Mouse (Mus musculus) cerebellum, adult 11-12 months (tissue): Measurements from ENCODE around the gene Tnfaip2.

ENCODE experiments used
- DNase-seq: peaks from one replicate; pipeline ENCODE4 v3.0.0; 2022

Tnfaip2 gene

DNA sequence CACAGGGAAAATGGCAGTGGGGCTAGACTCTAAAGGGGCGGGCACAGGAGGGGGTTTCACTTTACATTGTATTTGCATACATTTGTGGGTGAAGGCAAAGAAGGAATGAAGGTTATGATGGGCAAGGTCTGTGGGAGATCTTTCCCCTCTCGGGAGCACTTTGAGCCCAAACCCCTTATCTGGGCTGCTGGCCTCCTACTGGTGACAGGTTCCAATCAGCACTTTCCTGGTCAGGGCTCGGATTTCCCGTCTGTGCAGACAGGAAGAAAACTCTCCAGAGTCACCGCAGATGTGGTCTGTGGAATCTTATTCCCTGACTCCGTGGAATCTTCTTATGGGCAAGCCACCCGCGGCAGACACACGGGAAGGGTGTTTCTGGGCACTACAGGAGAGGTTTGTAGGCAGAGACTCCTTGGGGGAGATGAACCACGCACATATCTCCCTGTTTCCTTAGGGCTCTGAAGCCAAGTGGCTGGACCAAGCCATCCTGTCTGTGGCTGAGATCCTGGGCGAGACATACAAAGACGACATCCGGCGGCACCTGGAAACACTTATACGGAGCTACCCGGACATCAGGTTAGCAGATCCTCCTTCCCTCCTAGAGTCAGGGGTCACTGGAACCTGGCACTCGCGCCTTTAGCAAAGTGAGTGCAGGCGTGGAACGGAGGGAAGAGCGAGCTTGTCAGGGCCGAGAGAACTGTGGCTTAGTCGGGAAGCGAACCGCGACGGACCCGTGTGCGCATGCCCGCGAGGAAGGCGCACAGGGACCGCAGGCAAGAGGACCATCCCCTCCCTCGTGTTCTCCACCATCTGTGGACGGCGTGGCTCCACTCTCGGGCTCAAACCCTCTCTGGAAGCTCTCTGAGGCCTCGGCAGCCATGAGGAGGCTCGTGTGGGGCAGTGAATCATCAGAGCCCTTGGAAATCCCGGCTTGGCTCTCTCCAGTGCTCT, 13.0 kb upstream of the Tnfaip2 start:
- no peak for DNase-seq

DNA sequence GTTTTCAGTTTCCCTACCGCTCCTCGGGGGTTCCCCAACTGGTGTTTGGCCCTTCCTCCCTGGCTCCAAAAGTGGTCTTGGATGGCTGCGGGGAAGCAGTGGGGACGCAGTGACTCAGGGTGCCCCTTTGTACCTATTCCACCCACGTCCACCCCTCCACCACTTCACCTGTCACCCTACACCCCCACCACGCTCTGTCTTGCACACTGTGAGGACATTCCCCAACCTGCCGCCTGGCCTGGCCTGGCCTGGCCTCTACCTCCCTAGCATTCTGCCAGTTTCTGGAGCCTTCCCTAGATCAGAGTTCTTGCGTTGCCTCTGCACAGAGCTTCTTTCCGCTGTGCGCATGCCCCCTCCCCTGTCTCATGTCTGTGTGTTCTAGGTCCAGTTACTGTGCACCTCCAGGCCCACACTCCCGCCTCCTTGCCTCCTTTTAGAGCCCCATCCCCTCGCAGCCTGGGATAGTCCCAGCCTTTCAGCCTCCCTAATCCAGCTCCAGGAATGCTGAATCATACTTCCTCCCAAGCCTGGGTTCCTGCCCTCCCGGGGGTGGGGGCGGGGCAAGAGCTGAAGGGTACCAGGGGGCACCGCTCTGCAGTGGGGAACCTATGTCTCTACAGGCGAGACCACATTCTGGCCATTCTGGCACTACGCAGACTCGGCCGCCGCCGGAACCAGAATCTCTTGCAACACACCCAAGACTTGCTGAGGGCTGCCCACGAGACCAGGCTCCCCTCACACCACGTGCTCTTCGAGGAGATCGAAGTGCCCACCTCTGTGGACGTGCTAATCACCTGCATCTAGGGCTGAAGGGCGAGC, 12.0 kb upstream of the Tnfaip2 start:
- no peak for DNase-seq

DNA sequence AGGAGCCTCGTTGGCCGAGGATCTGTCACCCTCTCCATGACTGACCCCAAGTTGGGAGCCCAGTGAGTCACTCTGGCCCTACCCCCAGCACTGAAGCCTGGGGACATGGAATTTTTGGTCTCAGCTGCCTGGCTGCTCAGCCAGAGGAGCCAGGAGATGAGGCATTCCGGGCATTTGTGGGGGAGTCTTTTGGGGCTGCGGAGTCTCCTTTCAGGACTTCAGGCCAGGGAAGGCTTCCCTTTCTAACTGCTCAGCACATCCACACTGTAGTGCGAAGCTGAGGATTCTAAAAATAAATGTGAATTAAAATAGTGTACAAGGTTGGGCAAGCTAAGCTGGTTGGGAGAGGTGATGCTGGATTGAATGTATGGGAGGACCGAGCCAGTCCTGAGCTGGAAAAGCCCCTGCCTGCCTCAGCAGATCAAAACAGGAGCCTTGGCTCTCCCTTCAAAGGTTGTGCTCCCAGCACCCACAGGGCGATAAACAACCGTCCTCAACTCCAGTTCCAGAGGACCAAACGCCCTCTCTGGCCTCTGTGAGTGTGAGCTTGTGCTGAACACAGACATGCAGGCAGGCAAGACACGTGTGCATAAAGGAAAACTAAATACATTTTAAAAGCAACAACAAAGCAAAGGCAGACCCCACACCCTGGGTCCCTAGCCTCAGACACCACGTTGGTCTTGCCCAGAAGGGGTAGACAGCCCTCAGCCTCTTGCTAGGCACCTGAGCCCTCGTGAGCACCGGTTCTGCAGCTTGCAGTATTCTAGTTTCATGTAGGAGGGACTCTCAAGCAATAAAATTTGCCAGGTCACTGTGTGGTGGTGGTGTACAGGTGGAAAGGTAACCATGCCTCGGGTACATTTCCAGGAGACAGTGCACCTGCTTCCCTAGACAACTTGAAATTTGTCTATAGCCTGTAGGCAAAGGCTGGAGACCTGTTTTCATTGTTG, 11.1 kb upstream of the Tnfaip2 start:
- no peak for DNase-seq

DNA sequence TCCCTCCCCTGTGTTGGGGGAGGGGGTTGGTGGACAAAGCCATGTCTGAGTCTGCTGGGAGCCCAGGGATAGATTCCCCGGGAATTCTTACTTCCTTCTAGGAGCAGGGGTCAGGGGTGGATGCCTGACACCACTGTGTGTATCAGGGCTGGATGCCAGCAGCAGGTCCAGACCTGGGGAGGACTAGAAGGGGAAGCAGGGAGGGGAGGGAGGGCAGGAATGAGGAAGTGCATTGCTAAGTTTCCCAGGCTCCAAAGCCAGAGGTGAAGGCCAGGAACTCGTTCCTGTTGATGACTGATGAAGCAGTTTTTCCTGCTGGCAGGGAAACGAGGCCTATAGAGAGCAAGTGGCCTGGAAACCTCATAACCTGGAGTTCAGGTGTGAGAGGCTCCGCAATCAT, 10.2 kb upstream of the Tnfaip2 start:
- no peak for DNase-seq

DNA sequence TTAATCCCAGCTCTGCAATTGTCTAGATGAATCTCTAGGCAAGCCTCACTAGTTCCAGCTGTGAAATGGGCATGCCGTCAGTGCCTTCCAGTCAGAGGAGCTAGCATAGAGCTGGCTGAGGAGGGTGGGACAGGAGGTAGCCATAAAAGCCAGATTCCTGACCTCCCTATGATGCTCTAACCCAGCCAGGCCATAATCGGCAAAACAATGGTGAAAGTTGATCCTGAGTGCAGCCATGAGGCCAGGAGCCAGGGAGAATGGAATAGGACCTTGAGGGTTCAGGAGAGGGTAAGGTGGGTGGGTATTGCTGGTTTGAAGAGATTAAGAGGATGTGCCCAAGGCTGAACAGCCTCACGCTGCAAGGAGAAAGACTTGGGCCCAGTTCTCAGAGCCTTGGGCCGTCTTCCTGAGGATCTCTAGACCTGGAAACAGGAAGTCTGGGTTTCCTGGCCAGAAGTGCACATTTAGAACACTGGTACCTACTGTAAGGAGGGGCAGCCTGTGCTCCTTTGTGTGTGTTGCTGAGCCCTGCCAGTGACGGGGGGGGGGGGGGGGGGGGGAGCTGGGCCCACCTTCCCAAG, 9.4 kb upstream of the Tnfaip2 start:
- DNase-seq, result no peak

DNA sequence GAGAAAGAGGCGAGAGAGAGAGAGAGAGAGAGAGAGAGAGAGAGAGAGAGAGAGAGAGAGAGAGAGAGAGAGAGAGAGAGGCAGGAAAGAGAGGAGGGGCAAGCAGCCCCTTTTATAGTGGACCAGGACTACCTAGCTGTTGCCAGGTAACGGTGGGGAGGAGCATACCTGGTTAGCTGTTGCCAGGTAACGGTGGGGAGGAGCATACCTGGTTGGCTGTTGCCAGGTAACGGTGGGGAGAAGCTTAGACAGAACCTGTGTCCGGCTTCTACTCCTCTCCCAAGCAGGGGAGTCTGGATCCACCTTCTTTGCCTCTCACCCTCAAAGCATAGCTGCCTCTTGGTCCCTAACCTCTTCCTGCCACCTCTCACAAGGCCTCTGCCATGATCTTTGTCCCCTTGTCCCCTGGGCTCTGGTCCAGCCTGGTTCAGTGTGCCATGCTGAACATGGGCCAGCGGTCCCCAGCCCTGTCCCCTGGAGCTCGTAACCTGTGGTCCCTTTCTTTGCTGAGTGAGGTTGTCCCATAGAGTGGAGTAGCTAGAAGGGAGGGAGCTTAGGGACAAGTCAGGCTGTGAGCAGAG, 8.0 kb upstream of the Tnfaip2 start:
- DNase-seq, result no peak

DNA sequence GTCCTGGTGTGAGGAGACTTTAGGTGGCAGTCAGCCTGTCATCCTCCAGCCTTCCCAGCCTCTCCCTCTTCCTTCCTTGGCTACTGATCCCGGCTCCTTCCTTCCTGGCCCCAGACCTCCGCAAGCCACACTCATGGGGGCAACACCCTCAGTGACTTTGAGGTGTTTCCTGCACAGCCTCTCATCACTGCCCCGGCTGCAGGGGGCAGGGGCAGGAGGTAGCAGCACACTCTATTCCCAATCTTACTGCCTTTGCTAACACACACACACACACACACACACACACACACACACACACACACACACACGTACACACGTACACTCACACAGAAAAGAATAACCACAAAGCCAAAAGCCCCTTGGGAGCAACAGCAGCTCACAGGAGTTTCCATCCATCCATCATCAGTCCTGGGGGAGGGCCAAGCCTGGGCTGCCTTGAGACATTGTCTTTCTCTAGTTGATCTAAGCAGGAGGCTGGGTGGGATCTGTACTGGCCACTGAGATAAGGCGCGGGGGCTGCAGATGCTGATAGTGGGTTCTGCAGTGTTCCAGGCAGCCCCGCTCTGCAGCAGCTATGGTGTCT, 7.4 kb upstream of the Tnfaip2 start:
- no peak for DNase-seq

DNA sequence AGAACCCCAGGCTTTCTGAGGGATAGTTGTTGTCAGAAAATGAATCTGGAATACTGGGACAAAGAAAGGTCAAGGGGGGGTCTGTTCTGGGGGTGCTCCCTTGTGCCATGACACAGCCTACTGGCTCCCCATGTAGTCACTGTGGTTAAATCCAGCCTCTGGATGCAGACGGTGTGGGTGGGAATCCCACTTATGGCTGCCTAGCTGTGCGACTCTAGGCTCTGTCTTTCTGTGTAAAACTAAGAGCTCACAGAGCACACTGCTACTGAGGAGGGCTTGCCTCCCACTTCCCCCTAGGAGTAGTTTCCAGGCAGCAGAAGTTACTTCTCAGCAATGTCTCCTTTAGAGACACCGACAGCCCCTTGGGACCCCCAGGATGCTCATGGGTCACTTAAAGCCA, 6.1 kb upstream of the Tnfaip2 start:
- DNase-seq, result no peak

DNA sequence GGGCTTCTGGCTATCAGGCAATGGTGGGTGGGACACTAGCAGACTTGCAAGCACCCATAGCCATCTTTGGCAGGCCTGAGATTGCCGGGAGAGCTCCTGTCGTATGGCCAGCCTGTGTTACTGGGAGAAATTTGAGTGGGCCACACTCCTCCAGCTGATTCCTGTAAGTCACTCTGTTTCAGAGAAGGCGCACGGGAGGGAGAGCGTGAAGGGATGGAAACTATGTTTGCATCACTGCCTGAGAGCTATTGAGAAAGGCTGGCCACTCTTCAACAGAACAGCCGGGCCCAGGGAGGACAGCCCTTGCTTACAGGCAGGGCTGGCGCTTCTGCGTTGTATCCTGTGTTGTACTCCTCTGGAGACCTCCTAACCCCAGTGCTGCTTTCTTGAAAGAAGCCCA, 5.6 kb upstream of the Tnfaip2 start:
- no peak for DNase-seq

DNA sequence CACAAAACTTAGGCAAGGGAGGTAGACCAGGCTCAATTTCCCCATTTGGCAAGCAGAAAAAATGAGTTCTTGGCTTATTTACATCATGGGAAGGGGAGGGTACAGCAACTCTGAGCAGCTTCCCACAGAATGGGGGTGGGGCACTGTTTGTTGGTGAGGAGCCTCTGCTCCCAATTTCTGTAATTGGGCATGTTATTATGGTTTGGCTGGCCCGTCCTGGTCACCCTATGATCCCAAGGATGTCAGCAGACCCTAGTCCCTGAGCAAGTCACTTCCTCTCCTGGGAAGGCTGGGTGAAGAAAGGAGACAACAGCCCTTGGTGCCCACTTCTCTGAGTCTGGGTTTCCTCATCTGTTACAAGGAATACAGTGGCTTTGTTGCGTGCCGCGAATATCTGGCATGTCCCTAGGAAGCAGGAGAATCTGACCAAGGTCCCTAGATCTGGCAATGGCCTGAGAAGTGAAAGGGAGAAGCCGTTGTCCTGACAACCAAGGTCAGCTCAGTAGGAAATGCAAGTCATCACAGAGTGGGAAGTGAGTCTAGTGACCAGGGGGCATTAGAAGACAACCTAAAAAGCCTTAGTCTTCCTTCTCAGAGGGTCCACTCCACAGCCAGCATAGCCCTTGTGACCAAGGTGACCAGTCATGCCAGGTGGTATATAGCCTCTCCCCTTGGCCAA, 4.9 kb upstream of the Tnfaip2 start:
- no peak for DNase-seq

DNA sequence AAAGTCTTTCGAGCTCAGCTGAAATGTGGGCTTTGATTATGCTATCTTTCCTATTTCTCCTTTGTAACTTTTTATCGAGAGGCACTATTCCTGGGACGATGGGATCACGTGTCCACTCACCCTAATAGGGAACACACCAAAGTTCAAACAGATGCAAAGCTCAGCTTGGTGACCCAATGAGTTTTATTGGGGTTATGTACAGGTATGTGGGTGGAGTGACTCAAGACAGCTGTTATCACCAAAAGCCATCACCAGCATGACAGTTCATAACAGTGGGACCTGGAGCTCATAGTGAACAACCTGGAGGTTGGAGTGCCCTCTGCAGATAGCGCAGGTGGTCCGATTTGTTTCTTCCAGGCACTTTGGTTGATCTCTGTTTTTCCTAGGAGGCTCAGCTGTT, 3.4 kb upstream of the Tnfaip2 start:
- no peak for DNase-seq

DNA sequence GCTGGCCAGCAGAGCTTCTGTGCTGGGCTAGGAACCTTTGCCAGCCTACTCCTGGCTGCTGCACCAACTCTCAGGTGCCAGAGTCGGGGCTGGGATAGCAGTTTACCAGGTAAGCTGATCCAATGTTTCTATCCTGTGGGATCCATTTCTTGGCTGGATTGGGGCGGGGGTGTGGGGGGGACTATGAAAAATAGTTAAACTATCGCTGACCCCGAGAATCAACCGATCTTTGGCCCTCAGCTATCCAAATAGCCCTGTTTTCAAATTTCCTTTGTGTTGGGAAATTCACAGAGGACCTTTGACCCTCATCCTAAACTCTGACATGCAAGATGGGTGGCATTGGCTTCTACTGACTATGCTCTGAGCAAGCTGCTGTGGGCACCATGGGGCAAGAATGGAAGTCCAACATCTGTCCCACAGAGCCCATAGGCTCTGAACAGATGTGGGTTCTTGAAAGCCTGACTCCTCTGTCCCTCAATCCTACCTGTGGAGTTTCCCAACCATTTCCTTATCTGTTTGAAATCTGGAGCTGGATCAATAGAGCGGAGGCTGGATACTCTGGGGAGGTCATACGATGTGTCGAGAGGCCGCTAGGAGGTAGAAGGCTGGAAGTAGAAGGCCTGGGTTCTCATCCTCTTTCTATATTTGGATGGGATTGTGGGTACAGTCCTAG, 1.4 kb upstream of the Tnfaip2 start:
- DNase-seq, result no peak

DNA sequence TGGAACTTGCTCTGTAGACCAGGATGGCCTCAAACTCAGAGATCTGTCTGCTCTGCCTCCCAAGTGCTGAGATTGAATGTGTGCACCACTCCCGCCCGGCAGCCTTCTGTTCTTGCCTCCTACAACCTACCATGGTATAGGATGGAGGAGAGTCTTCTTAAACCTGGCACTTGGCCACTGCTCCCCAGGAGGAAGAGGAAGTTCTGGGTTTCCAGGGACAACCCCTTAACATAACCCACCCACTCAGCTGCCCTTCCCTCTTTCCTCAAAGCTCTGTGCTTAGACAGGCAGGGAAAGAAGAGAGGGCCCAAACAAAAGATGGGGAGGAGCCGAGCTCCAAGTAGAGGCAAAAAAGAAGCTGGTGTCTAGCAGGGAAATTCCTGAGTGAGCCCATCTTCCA, 746 bp upstream of the Tnfaip2 start:
- no peak for DNase-seq

DNA sequence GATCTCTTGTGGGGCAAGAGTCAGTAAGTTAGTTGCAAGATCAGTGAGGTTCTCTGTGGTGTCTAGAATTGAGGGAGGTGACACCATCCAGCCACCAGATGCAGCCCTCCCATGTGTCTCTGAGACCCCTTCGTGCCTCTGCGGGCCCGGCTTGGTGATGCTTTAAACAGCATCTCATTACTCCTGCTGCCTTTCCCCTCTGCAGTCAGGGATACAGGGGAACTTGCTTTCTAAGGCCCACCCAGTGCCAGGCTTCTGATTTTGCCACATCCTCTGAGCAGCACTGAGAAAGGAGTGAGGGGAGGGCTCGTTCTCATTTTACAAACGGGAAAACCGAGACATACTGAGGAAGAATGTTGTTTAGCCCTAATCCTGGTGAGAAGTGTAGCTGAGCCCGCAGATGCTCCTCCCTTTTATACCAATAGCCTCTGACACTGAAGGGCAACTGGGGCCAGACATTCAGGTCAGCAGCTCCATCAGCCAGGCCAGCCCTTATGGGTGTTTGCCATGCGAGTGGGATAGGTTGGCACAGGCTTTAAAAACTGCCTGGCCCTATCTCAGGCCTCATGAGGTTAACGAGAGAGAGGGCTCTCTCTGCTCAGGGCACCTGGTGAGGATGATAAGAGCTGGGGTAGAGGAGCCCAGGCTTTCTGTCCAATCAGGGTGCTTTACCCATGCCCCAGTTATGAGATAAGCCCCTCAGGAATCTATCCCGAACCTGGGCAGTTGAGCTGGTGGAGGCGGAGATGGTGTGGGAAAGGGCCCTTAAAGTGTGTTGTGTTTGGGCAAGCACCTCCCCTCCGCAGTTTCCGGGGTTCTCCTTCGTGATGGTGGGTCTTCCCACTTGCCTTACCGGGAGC, 972 bp downstream of the Tnfaip2 start:
- no peak for DNase-seq

DNA sequence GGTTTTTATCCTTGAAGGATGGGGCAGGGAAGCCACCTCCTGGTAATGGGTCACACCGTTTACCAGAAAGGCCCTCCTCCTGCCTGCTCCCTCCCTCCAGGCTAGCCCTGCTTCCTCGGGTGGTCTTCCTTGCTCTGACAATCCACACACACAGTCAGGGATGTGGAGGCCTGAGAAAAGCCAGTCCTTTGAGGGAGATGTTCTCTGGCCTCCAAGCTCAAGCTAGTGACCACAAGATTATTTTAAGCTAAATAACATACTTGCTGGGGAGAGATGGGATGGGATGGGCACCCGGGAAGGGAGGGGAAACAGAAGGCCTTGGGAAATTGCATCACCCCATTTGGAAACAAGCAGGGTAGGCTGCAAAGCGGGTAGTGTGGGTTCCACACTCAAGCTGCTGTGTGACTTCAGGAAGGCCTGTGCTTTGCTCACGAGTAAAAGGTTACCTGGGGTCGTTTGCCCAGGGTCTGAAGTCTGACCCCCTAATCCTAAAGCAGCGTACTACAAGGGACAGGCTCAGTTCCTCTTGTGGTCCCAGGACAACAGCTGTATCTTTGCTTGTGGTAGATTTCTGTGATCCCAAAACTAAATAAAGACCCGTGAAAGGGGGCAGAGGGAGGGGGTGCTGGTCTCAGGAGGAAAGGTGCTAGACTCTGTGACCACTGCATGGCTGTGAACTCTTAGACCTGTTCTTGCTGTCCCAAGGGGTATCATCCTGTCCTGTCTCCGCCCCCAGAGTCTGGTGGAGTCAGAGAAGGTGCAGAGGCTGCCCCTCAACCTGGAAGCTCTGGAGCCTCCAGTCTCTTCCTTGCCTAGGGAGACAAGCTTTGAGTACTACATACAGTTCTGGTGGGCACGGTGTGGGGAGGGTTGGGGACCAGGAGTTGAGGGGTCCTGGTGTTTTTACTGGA, 1.9 kb downstream of the Tnfaip2 start:
- no peak for DNase-seq

DNA sequence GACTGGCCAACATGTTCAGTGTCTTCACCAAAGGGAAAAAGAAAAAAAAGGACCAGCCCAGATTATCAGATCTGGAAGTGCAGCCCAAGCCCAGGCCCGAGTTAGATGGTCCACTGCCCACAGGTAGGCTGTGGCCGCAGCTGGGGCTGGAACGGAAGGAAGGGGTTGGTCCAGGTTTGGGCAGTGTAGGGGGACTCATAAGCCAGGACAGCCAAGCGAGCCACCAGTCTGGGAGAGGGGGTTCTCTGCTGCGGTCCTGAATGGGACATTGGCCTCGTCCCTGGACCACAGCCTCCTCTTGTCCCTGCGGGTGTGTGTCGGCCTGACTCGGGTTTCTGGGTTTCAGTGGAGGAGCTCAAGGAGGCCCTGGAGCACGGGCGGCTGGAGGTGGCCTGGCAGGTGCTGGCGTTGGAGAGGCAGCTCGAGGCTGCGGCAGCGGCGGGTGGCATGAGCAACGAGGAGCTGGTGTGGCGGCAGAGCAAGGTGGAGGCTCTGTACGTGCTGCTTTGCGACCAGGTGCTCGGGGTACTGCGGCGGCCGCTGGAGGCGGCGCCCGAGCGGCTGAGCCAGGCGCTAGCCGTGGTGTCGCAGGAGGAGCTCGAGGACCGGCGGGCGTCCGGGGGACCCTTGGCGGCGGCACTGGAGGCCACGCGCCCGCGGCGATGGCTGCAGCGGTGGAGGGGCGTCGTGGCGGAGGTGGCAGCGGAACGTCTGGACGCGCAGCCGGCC, 3.1 kb downstream of the Tnfaip2 start:
- DNase-seq, result no peak

DNA sequence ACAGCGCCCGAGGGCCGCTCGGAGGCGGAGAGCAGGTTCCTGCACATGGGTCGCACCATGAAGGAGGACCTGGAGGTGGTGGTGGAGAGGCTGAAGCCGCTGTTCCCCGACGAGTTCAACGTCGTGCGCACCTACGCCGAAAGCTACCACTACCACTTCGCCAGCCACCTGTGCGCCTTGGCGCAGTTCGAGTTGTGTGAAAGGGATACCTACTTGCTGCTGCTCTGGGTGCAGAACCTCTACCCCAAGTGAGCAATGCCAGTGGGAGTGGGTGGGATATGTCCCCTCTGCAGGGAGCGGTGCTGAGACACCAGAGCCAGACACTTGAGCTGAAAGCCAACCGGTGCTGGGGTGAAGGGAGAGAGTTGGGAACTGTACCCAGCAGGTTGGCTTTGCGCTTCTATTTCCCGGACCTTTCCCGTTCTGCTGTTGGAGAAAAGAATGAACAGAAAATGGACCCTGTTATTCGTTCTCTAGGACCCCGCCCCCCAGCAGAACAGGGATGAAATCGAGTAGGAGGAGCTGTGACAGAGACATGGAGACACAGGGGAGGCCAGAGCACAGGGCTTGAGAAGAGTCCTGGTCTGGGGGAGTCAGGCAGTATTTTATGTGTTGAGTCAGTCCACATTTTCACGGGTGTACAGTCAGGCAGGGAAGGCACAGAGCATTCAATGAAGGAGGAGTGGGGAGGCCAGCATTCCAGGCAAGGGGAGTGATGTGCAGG, 3.8 kb downstream of the Tnfaip2 start:
- DNase-seq, result no peak
